Mouse (Mus musculus) lung, postnatal 0 days (tissue): ENCODE results near the gene Acer2.

Source experiments
- CTCF ChIP-seq: IDR thresholded peaks from 2 replicates; pipeline ENCODE4 v1.5.1; 2016; ENCODE audit warnings: antibody characterized with exemption, mild to moderate bottlenecking
- EP300 ChIP-seq: IDR thresholded peaks from 2 replicates; pipeline ENCODE4 v1.6.1; 2016; ENCODE audit warnings: antibody characterized with exemption, mild to moderate bottlenecking, control low read depth

DNA sequence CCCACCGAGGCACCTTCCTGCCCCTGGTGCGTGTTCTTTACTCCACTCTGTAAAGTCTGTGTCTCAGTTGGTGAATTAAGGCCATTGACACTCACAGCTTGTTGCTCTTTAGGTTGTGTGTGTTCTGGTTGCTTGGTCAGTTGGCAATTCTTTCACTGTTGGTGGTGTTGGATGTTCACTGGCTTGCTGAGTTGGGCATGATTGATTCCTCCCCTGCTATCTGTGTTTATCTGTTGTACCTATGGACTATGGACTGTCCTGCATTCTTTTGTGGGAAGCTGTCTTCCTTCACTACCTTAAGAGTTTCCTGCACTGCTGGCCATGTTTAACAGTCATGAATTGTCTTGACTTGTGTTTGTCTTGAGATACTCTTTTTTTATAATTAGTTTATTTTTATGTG is 42.3 kb upstream of the Acer2 start:
- TF ChIP-seq CTCF (no peak), EP300 (no peak)
